23 mouse cellular contexts compared by ENCODE assay signal in genomic region chr11:29794475-29794874, GRCm38 (mm10). TPM values are rescaled to one million over a fixed set of nuclear protein-coding genes. Genes with fewer than 3 reads are reported as not detected.
DNase-seq lines count a peak whose midpoint lies in the region; ATAC-seq and TF ChIP-seq lines count a peak whose summit lies in the region.
"Had no signal": no experiment of that assay in that cellular context is flagged by ENCODE, and none has a peak within 500 bp of the region (broad histone marks: within the 10 kb centered on the region; RNA-seq: fewer than 3 reads in every experiment).

No protein-coding gene starts in this region.

- no peak overlapping the region for H3K9ac ChIP-seq in heart, postnatal 0 days (replicated peaks; ENCODE audit: low read depth, low read length)
- H3K9ac ChIP-seq: forebrain, postnatal 0 days; hindbrain, embryonic 12.5 days; liver, postnatal 0 days had no signal

- H3K4me2 ChIP-seq in heart, postnatal 0 days (ENCODE audit: low read depth, low read length) = no peak overlapping the region
- H3K4me2 ChIP-seq: hindbrain, embryonic 12.5 days had no signal

- WGBS in heart, postnatal 0 days = 12% methylated on average over 2 of the region's 2 CpGs

- ATAC-seq in heart, postnatal 0 days (ENCODE audit: insufficient read depth, low read depth) = no peak
- ATAC-seq in megakaryocyte-erythroid progenitor cell, adult 5-6 weeks (replicated peaks; ENCODE audit: low FRiP score, low TSS enrichment, poor library complexity, severe bottlenecking) = peak; percentile 54
- ATAC-seq: liver, postnatal 0 days had no signal

- no peaks in the 10 kb centered on the region for H3K27me3 ChIP-seq in heart, postnatal 0 days (ENCODE audit: control insufficient read depth, insufficient read depth, low read length)
- H3K27me3 ChIP-seq: hindbrain, embryonic 12.5 days had no signal

- TF ChIP-seq CTCF in heart, postnatal 0 days (IDR thresholded peaks at IDR 0.05; ENCODE audit: low read depth) = no peak

- DNase-seq in gastrocnemius, adult 18-20 months (ENCODE audit: low spot score) = peak; percentile 21
- no peak for DNase-seq in gastrocnemius, postnatal 14 days
- no peak for DNase-seq in heart, postnatal 0 days (ENCODE audit: low spot score)
- no peak for DNase-seq in heart, adult 9 months (ENCODE audit: low spot score in 2 of 2)
- peak; percentile 16 for DNase-seq in NIH3T3 (ENCODE audit: low read depth)
- no peak for DNase-seq in cerebellum, adult 18-20 months
- no peak for DNase-seq in left cerebral cortex, postnatal 36 days (ENCODE audit: low spot score in 2 of 2)
- DNase-seq: adrenal gland, adult 2 months; cerebellum, adult 9-11 months; gastrocnemius, postnatal 10 days; heart, postnatal 14 days; kidney, adult 18-20 months; kidney, postnatal 10 days; liver, postnatal 0 days; lung, postnatal 10 days; midbrain, embryonic 14.5 days; right cerebral cortex, postnatal 4 days had no signal

- H3K27ac ChIP-seq in heart, postnatal 0 days (ENCODE audit: low read depth) = peak overlapping the region; percentile 25; the same call in 1 of the 2 replicates
- H3K27ac ChIP-seq: forebrain, embryonic 10.5 days; hindbrain, embryonic 12.5 days; stomach, postnatal 0 days had no signal

- H3K4me3 ChIP-seq in heart, postnatal 0 days (ENCODE audit: low read depth, low read length) = no peak overlapping the region
- H3K4me3 ChIP-seq: forebrain, embryonic 10.5 days; hindbrain, embryonic 12.5 days had no signal

- 0 out of 2 replicates have a peak, but pooled peaks cover 6% of the 10 kb centered on the region for H3K9me3 ChIP-seq in heart, postnatal 0 days (replicated peaks; ENCODE audit: control insufficient read depth, low read length)
- H3K9me3 ChIP-seq: forebrain, embryonic 10.5 days; hindbrain, embryonic 12.5 days had no signal

- peaks cover 14% of the 10 kb centered on the region; the same call in 1 of the 2 replicates for H3K4me1 ChIP-seq in heart, postnatal 0 days (ENCODE audit: control insufficient read depth, insufficient read depth)
- H3K4me1 ChIP-seq: forebrain, embryonic 10.5 days; hindbrain, embryonic 12.5 days had no signal

- intact Hi-C loops in gastrocnemius, postnatal 14 days (cut with DNase I; ENCODE audit: low total_unique reads) = no loop called here
- intact Hi-C loops in left cerebral cortex, postnatal 36 days (cut with DNase I) = no loop called here

- no peak for TF ChIP-seq EP300 in heart, postnatal 0 days (IDR thresholded peaks at IDR 0.05; ENCODE audit: low read depth)

- no peaks in the 10 kb centered on the region for H3K36me3 ChIP-seq in heart, postnatal 0 days (replicated peaks; ENCODE audit: control insufficient read depth, insufficient read depth, low read length)
- H3K36me3 ChIP-seq: forebrain, embryonic 10.5 days; hindbrain, embryonic 12.5 days had no signal

RNA-seq across cellular contexts. Expression of gene 4931440F15Rik, which starts 31.0 kb away (rescaled TPM):
- total RNA-seq in gastrocnemius, adult 18-20 months (2021) = 1 to 10 TPM; 2.1 to 2.8 TPM
- total RNA-seq in gastrocnemius, postnatal 14 days (2021) = 1 to 10 TPM; 2.1 TPM
- total RNA-seq in heart, postnatal 0 days (2014; rRNA removed; ENCODE audit: low replicate concordance) = not detected in 2 replicates
- polyA plus RNA-seq in heart, postnatal 0 days (2015; fragmentation: Nextera tagmentation; extraction: Ambion mirVana) = 0.05 and 0.10 TPM in 2 replicates
- not detected in 2 replicates for total RNA-seq in megakaryocyte-erythroid progenitor cell, adult 5-6 weeks (2014; fragmentation: Nextera tagmentation)
- not detected in 2 replicates for total RNA-seq in megakaryocyte-erythroid progenitor cell, adult 5-6 weeks (2017)
- 1 to 10 TPM; 2.2 to 3.7 TPM for total RNA-seq in left cerebral cortex, postnatal 36 days (2021)
- polyA plus RNA-seq: forebrain, embryonic 10.5 days; liver, adult 2 months had no signal

Comparison
In these comparisons a context has a peak if more than half of its experiments do, and no peak if none do; other contexts are left out.
1. DNase-seq: peak in gastrocnemius, adult 18-20 months (single experiment) and NIH3T3 (single experiment); none in gastrocnemius, postnatal 14 days (single experiment), heart, postnatal 0 days (single experiment), heart, adult 9 months (0 of 2), cerebellum, adult 18-20 months (0 of 2) and left cerebral cortex, postnatal 36 days (0 of 2).